Mouse (Mus musculus): Measurements from ENCODE around the gene Gpr107.

The Gpr107 gene

DNA sequence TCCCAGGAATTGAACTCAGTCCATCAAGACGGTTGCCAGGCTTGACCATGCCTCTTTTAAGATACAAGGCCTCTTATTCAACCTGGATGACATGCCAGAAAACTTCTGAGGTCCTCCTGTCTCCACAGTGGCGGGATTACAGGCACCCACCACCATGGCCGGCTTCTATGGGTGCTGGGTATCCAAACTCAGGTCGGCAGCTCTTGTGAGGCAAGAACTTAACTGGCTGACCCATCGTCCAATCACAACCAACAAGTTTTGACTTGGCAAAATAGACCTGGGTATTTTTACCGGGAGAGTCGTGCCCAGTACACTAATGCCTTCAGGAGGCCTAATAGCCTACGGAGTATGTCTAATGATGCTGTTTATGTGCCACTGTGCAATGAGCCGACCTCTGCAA lies 26.1 kb upstream of the Gpr107 start:
- DNase-seq (ENCODE audit: low read depth in 2 of 2, low spot score in 2 of 2): no peak

DNA sequence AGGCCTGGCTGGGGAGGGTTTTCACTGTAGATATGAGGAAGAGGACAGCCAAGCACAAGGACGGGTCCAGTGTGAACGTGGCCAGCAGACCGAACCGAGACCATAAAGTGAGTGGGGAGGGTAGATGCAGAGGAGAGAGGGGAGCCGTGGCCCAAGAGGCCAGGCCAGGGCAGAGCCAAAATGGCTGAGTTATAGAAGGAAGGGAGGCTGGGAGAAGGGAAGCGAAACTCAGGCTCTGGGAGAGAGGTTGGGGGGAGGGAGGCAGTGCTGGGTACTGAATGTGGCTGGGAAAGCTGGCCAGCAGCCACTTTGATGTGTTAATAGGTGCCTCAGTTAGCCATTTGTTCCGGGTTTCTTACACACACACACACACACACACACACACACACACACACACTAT lies 24.9 kb upstream of the Gpr107 start:
- no peak for DNase-seq (ENCODE audit: low read depth in 2 of 2, low spot score in 2 of 2)

DNA sequence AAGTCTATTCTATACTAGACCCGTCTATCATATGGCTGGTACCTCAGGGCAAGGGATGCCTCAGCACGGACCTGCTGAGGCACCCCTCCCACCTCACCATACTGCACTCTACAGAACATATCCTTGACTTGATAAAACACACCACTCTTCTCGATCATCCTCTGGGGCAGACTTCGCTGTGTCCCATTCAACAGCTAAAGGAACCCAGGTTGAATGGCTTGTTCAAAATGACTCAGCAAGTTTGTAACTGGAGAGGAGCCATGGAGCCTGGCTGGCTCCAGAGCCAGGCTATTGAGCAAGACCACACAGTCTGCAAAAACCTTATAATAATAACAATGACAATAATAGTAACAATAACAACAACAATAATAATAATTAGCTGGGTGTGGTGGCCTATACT lies 24.2 kb upstream of the Gpr107 start:
- DNase-seq (ENCODE audit: low read depth in 2 of 2, low spot score in 2 of 2): no peak

DNA sequence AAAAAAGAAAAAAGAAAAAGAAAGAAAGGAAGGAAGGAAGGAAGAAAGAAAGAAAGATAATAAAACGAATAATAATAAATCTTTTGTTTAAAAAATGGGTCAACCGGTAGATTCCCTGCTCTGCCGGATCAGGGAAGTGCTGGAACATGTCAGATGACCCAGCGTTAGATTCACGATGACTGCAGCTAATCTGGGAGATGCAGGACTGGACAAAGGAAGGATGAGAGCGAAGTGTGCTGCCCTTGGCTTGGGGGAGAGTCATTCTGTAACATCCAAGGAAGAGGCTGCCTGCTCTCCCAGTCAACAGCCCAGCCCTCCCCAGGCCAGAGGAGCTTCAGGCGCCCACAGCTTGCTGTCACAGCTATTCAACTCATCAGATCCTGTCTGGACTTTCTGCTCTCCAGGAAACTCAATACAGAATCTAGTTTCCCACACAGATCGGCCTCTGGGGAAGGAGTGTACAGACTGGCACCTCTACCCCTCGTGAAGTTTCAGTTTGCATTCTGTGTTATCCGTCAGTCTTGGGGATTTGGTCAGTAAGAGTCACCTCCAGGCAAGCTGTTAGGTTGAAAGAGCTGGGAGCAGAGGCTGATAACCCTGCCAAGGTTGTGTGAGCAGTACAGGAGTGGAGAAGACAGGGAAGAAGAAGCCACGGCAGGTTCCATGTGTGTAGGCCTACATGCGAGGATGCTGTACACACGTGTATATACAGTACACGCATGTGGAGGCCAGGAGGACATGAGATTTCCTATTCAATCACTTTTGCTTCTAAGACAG lies 22.2 kb upstream of the Gpr107 start:
- DNase-seq (ENCODE audit: low read depth in 2 of 2, low spot score in 2 of 2): no peak

DNA sequence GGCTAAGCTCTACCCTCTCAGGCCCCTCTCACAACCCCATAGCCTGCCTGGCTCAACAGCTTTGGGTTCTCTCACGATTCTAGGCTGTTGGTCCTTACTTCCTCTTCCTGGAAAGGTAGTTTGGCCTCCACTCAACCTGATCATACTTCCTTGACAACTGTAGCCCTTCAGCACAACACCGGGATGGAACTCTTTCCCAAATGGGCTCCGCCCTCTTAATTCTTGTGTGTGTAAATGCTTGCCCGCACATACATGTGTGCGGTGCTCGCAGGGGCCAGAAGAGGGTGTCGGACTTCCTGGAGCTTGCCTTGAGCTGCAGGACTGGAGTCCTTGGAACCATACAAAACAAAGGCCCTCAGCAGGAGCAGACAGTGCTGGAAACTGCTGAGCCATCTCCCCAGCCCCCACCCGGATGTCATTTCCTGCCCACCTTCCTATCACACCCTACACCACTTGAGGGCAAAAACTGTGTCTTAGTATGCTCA lies 21.3 kb upstream of the Gpr107 start:
- peak; percentile 50 to 70 for DNase-seq (ENCODE audit: low read depth in 2 of 2, low spot score in 2 of 2)

DNA sequence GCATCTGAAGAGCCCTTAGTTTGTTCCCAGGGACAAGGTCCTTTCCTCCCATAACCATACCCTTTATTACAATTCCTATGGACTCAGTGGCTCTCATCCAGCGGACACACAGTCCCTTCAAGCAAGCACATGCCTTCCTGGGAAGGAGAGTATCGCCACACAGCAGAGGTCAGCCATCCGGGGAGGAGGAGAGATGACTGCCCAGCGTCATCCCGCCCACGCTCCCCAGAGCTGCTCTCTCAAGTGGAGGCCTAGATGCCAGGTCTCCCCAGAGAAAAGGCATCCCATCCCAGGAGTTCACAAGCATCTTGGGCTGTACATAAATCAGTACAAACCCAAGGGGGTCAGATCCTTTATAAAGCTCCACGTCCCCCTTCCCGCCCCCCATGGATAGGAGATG lies 19.4 kb upstream of the Gpr107 start:
- no peak for DNase-seq (ENCODE audit: low read depth in 2 of 2, low spot score in 2 of 2)

DNA sequence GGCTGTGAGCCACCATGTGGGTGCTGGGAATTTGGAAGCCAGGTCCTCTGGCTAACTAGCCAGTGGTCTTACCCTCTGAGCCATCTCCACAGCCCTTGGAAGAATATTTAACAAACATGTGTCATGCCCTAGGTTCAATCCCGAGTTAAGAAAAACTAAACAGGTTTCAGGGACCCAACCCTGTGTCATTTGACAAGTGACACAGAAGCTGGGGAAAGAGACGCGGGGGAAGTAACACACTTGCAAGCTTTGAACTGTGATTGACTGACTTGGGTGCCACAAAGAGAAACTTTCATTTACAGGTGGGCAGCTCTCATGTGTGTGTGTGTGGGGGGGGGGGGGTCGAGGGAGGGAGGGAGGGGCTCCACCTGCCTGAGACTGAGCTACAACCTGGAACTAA lies 18.1 kb upstream of the Gpr107 start:
- no peak for DNase-seq (ENCODE audit: low read depth in 2 of 2, low spot score in 2 of 2)

DNA sequence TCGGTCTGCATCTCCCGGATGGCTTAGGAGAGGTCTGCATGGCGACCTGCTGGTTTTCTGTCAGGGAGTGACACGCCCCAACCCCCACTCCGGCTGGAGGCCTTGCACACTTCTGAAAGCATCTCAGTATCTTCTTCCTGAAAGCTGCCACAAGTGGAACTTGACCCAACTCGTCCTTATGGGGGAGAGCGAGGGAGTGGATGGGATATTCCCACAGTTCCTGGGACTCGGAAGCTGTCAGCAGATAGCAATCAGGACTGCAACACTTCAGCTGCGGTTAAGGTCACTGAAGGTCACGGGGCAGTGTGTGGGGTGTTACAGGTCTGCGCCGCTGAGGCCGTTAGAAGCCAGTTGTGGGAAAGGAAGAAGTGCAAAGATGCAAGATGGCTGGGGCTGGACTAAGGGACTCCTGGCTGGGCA lies 16.6 kb upstream of the Gpr107 start:
- DNase-seq (ENCODE audit: low read depth in 2 of 2, low spot score in 2 of 2): no peak

DNA sequence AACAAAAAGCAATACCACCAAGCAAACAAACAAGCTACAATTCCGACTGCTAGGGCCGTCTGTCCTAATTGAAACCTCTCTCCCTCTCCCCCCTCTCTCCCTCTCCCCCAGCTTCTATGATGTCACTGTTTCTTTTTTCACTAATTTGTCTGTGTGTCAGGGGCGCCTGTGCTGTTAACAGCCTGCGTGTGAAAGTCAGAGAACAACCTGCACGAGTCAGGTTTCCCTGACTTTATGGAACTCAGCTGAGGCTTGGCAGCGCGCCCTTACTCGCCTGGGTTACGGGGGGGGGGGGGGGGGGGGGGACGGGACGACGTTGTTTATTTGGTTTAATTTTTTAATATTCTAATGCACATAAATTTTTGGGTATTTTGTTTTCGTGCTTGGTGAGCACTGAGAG lies 15.8 kb upstream of the Gpr107 start:
- DNase-seq (ENCODE audit: low read depth in 2 of 2, low spot score in 2 of 2): no peak

DNA sequence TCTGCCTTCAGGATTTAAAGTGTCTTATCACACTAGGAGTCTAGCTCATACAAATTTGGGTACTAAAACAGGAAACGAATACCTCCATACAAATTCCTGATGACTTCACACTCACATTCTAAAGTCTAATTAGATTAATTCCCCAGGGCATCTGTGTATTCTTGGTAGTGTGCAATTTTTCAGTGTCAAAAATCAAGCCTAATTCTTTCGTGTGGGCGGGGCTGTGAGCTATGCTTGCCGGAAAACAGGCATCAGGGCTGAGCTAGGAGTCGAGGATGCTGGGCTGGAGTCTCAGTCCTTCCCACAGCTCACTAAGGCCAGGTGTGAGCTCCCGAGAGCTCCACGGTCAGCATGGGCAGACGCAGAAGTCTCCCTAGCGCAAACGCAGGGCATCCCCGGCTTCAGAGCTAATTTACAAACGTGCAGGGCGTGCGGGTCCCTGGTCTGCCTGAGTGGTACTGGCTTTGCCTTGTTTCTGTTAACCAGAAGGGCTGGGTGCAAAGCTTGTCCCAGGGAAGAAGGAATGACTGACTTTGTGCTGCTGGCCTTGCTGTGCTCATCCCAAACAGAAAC lies 15.0 kb upstream of the Gpr107 start:
- no peak for DNase-seq (ENCODE audit: low read depth in 2 of 2, low spot score in 2 of 2)

DNA sequence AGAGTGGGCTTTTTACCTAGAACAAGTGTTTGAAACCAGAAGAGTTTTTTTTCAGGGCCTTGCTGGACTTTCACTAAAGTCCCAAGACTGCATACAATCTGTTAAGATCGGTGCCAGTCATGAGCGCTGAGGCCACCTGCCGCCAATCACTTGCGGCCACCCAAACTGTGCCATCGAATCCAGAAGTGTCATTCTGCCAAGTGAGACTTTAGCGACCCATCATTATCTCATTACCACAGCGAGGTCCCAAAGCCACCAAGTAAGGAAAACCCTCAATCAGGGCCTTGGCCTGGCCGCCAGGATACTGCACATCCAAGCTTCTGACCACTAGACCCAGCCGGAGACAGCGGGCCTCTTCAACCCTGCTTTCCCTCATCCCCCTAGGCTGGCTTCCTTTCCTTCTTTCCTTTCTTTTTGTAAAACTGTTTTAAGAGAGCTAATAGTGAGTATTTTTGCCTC lies 12.9 kb upstream of the Gpr107 start:
- no peak for DNase-seq (ENCODE audit: low read depth in 2 of 2, low spot score in 2 of 2)

DNA sequence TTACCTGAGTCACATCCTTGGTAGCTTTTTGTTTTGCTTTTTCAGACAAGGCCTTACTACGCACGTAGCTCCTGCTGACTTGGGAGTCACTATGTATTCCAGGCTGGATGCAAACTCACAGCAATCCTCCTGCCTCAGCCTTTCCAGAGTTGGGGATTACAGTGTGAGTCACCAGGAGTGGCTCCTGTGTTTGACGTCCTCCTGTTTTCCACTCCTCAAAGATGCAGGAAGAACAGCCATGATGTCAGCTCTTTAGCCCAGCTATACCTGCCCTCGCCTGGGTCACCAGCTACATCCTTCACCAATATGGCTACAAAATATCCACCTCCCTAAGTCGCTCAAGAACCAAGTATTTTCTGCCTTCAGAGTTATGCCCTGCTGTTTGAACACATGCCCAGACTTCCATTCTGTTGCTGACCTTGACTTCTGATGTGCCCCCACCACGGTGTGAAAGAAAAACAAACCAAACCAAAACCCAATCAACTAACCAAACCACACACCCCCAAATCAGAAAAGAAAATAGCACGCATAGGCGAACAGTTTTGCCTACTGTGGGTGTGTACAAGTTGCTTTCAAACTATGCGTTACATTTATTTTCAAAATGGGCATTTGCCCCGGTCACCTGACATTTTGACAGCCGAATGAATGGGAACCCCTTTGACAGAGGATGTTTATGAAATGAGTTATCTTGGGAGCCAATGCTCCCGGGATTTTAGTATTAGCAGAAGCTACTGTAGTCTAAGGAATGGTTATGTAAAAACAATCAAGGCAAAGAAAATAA lies 11.9 kb upstream of the Gpr107 start:
- no peak for DNase-seq (ENCODE audit: low read depth in 2 of 2, low spot score in 2 of 2)

DNA sequence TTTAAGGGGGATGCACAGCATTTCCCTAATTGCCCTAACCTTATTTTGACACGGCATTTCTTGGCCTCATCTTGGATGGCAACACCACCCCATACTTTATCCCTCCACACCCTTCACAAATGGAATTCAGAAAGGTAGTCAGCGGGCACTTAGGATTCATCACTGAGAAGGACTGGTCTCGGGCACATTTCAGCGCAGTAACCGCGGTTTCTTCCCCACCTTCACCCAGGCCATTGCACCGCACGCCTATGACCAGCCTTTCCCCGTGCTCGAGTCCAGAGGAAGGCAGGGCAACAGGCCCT lies 11.4 kb upstream of the Gpr107 start:
- no peak for DNase-seq (ENCODE audit: low read depth in 2 of 2, low spot score in 2 of 2)

DNA sequence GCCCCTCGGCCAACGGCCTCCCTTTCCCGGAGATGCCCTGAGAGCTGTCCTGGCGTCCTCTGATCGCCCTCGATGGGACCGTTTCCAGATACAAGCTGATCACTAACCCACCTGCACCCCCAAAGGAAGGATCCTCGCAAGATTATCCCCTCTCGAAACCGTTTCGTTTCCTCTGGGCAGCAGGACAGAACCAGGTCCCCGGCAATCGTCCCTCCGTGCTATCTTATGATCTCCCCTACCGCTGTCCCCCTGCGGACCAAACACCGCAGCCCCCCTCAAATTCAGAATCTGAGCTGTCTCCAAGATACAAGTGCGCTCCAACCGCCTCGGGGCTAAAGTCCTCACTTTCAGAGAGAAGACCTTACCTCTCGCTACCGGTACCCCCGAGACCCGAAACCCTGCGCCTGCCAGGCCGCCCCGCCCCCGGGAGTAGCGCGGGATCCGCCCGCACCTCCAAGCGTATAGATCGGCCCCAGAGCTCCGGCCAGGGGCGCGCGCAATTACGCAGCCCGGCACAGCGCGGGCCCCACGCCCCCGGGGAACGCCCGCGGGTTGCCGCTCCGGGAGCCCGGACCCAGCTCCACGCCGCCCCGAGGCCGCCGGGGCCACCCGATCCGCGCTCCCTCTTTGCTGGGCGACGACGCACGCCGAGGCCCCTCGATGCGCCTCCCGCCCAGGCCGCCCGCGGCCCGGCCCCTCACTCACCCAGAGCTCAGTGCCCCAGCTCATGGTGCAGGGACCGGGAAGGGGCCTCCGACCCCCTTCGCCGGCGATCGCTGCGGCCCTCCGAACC lies 10.8 kb upstream of the Gpr107 start:
- DNase-seq (ENCODE audit: low read depth in 2 of 2, low spot score in 2 of 2): no peak

DNA sequence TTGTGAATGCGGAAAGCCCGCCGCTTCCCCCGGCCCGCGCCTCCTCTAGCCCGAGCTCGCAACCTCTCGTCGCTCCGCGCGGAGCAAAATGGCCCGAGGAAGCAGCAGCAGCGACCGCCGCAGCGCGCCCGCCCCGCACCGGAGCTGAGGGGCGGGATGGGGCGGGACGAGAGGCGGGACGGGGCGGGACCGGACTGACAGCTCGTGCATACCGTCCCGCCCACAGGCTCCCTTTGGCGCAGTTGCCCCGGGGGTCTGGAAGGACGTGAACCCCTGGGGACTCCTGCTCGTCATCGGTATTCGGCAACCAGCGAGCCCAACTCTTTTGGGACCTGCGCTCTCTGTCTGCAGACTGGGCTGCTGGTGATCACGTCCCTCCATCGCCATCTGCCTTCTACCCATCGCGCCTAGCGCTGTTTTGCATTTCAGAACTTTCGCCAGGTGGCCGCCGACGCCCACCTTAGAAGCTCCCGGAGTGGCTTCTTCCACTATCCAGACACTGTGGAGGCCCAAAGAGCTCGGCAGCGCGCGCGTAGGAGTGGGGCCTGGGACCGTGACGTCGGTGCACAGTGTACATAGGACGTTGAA lies 10.2 kb upstream of the Gpr107 start, which contains the start of gene Fnbp1:
TSS of gene Fnbp1 (minus strand) at position 142 of the 588 bp plus-strand sequence.
- DNase-seq (ENCODE audit: low read depth in 2 of 2, low spot score in 2 of 2): peak; percentile 74 to 80

DNA sequence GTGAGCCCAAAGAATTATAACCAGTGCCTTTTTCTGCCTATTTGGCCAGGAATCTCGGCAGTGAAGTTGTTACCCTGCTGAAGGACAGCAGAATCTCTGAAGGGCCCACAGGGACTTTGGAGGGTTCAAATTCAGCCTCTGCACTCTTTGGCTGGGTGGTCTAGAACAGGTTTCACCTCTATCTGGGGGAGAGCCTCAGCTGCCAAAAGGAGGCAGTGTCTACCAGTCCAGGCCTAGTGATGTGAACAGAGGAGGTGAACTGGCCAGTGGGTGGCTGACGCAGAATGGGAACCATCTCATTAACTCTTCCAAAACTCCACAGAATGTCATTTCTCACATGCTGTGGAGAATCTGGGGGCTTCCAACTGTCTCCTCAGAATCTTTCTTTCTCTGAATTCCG lies 9.6 kb upstream of the Gpr107 start:
- no peak for DNase-seq (ENCODE audit: low read depth in 2 of 2, low spot score in 2 of 2)

DNA sequence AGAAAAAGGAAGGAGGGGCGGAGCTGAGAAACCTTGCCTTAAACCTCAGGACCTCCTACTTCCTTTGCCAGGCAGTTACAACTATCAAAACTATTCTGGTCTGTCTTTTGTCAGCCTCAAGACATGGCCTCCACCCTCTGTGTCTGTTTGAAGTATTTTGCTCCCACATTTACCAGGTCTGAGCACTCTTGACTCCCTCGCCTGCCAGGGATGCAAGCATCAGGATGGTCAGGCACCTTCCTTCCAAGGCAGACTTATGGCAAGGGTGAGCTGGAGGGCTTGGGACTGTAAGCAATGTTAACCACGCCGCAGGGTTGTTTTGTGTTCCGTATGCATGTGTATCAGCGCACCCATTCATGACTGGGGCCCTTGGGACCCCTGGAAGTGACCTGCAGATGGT lies 8.8 kb upstream of the Gpr107 start:
- DNase-seq (ENCODE audit: low read depth in 2 of 2, low spot score in 2 of 2): peak in 1 of 2 experiments; percentile 28

DNA sequence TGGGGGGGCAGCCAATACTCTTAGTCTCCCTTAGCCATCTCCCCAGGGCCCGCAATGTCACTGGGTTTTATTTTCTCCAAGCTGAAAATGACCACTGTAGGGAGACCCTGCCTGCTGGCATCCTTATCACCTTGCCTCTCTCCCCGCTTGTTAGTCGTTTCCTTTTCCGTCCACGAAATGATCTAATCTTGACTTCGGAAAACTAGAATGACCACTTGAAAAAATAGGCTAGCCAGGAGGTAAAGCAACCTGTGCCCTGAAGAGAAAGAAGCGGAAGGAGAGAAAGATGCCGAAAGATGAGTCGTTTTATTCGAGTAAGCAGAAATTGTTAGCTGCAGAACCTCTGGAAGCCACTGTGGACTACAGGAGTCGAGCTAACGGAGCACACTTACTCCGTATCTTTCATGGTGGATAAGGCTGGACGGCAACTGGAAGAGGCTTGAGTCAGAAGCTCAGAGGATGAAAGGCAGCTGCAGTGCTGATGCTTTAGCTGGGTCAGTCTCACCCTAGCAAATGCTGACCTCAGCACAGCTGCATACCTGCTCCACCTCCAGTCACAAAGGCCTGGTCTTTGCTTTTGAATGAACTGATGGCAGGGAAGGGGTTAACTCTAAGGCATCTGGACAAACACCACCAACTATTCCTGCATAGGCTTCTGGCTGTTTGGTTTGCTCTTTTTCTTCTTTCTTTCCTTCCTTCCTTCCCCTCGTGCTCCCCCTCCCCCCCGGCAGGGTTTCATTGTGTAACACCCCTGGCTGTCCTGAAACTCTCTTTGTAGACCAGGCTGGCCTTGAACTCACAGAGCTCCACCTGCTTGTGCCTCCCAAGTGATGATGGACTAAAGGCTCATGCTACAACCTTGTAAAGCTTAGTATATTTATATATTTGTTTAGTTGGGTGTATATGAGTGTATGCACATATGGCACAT lies 8.1 kb upstream of the Gpr107 start:
- DNase-seq (ENCODE audit: low read depth in 2 of 2, low spot score in 2 of 2): no peak

DNA sequence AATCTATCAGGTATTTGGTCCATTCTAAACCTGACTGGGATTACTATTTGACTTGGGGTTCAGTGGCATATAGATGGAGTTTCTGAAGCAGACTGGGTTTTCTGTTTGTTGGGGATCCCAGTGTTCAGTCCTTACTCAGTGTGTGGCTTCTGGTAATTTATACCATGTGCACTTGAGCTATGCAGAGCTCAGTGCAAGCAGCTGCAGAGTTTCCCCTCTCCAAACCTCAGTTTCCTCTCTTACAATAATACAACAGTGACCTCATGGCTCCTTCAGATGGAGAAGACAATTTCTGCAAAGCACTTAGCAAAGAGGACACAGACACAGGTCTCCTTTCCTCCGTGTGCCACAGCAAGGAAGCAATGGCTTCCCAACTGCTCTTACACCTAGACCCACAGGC lies 7.2 kb upstream of the Gpr107 start:
- no peak for DNase-seq (ENCODE audit: low read depth in 2 of 2, low spot score in 2 of 2)

DNA sequence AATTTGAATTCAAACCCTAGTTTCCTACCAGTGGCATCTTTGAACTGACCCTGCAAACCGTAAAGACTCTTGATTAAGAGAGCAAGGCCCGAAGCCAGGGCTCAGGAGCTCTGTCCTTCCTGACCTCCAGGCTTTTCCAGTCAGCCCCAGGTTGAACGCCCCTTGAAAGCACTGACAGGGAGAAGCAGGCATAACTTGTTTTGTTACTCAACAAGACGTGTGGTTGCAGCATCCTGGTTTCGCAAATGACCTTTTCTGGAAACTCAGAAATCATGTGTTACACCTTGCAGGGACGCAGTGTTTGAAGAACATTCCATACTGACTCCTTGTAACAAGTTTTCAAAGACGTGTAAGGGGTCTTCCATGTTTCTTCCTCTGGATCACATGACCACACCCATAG lies 5.1 kb upstream of the Gpr107 start:
- no peak for DNase-seq (ENCODE audit: low read depth in 2 of 2, low spot score in 2 of 2)
